Mouse (Mus musculus) gastrocnemius, postnatal 36 days (tissue): ENCODE measurements around the gene Cdk9. TPM values are rescaled to one million over a fixed set of nuclear protein-coding genes. Genes with fewer than 3 reads are reported as not detected.

ENCODE experiments used
- DNase-seq, 2 experiments: peaks; one replicate each; pipeline ENCODE4 v3.0.0; 2022
- intact Hi-C: fragments of 180-260 bp; cut with DNase I; formaldehyde crosslinking; loops from one replicate; pipeline ENCODE4 v1.15.1; 2025
- total RNA-seq, 2 experiments: library from RNA; stranded (reverse); gene quantifications; 2 replicates each; pipeline ENCODE4 v1.2.3; 2021

Cdk9 gene
- total RNA-seq, 2 experiments from 2014 or later: 18.1 to 21.0 TPM

- DNase-seq: no peak
- intact Hi-C loops: no loop called here
Observed at GRCm38 (mm10) chr2:32683701-32684100, 29.2 kb downstream of the Cdk9 start.

- intact Hi-C loops: no loop called here
- DNase-seq: no peak
Observed at GRCm38 (mm10) chr2:32682721-32683417, 30.0 kb downstream of the Cdk9 start.

DNA sequence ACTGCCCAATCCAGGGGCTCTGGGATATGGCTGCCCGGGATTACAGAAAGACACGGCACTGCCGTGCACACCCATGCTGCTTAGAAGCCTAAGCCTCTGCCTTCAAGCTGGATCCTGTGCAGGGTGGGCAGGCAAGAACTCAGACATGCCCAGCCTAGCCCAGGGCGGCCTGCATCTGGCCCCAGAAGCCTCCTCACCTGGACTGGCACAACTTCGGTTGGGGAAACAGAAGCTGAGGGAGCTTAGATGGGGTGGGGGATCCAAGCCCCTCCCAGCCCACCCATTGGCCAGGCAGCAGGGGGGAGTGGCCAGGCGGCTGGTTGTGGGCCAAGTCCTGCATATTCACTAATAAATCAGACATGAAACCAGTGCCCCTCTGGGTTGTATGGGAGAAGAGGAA is 31.1 kb downstream of the Cdk9 start:
- intact Hi-C loops: no loop called here
- no peak for DNase-seq

DNA sequence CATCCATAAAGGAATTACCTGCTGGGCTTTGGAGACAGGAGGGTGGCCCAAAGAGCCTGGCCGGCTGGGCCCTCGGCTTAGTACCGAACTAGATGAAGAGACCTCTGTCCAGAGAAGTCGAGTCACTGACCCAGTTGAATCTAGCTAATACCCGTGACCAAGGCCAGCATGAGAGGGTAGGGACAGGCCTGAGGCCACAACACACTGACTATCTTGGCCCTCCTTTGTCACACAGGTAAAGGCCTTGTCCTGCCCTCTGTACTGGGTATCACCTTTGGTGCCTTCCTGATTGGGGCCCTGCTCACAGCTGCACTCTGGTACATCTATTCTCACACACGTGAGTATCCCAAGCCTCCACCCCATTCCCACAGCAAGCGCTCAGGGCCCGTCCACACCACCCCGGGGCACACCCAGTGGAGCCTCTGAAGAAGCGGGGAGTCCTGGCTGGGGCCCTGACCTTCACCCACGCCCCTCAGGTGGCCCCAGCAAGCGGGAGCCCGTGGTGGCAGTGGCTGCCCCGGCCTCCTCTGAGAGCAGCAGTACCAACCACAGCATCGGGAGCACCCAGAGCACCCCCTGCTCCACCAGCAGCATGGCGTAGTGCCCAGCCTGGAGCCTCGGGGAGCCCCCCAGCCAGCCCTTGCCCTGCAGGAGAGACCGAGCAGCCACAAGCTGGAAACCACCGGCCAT is 31.8 kb downstream of the Cdk9 start:
- intact Hi-C loops: no loop called here
- no peak for DNase-seq

GRCm38 (mm10) chr2:32680051-32680451 is 32.8 kb downstream of the Cdk9 start:
- intact Hi-C loops: no loop called here
- DNase-seq: peak in 1 of 2 experiments; percentile 38

- intact Hi-C loops: no loop called here
- no peak for DNase-seq
Observed at GRCm38 (mm10) chr2:32677683-32678082, 35.2 kb downstream of the Cdk9 start.

DNA sequence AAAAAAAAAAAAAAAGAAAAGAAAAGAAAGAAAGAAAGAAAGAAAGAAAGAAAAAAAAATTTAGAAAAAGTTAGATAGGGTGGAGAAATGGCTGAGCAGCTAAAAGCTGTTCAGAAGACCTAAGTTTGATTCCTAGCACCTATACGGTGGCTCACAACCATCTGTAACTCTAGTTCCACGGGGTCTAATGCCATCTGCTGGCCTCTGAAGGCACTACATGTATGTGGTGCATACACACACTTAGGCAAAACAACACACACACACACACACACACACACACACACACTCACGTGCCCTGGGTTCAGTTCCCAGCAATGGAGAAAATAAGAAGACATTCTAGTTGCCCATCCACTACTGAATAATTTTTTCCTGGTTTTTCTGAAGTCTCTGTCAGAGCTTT is 36.1 kb downstream of the Cdk9 start:
- intact Hi-C loops: no loop called here
- no peak for DNase-seq

DNA sequence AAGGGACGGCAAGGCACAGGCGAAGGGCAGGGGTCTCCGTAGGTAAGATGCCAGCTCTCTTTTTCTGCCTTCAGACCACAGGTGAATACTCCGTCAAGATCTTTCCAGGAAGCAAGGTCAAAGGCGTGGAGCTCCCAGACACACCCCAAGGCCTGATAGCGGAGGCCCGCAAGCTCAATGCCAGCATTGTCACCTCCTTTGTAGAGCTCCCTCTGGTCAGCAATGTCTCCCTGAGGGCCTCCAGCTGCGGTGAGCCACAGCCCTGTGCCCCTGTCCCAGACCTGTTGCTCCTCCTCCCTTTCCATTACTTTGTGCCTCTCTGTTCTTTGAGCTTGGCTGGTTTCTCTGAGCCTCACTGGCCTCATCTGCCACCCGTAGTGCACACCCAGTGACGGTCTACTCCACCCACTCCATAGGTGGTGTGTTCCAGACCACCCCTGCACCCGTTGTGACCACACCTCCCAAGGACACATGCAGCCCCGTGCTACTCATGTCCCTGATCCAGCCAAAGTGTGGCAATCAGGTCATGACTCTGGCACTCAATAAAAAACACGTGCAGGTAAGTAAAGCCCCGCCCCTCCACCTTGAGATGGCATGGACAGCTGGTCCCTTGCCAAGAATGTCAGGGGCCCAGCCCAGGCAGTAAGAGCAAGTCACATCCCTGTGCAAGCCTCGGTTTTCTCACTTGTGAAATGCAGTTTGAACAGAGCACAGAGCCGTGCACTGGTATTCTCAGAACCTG is 39.5 kb downstream of the Cdk9 start:
- no peak for DNase-seq
- intact Hi-C loops: no loop called here

GRCm38 (mm10) chr2:32671907-32672595 is 40.8 kb downstream of the Cdk9 start:
- no peak for DNase-seq
- intact Hi-C loops: no loop called here

DNA sequence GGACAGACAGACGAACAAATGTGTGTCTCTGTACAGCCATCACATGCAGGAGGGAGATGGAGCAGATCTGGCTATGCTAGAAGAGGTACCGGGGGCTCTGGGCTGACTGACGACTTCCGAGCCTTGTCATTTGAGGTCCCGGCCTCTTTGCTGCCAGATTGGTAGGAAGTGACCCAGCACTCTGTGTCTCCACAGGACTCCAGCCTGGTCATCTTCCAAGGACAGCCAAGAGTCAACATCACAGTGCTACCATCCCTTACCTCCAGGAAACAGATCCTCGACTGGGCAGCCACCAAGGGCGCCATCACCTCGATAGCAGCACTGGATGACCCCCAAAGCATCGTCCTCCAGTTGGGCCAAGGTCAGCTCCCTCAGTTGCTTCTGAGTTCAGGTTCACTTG is 41.7 kb downstream of the Cdk9 start:
- intact Hi-C loops: no loop called here
- DNase-seq: no peak

GRCm38 (mm10) chr2:32669876-32670275 is 43.0 kb downstream of the Cdk9 start:
- intact Hi-C loops: loop anchor here (2.0 kb wide), 1 partner anchor 89 kb away; no protein-coding TSS in a partner anchor
- DNase-seq: no peak

GRCm38 (mm10) chr2:32668176-32668575 is 44.7 kb downstream of the Cdk9 start:
- intact Hi-C loops: loop anchor here (2.0 kb wide), 1 partner anchor 87 kb away; no protein-coding TSS in a partner anchor
- DNase-seq: no peak

GRCm38 (mm10) chr2:32667775-32668174 is 45.1 kb downstream of the Cdk9 start:
- no peak for DNase-seq

DNA sequence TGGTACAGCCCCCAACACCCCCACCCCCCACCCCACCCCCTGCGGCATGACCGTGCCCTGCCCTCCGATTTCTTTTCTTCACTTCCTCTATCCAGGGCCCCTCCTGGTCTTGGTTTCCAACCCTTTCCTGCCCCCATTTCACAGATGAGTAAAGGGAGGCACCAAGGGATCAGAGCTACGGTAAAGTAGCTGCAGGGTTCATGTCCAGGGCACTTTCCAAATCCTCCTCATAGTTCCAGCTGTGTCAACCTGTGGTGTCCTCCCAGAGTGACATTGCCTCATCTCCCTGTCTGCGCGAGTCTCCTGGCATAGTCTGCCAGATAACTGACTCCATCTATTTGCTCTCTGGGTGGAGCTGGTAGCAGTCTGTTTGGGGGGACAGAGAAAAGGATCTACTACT is 47.0 kb downstream of the Cdk9 start:
- intact Hi-C loops: no loop called here
- DNase-seq: no peak

More at GRCm38 (mm10) chr2:32667775-32668174, 45.1 kb downstream of the Cdk9 start:
- intact Hi-C loops: loop anchor here (2.0 kb wide), 1 partner anchor 87 kb away; no protein-coding TSS in a partner anchor

DNA sequence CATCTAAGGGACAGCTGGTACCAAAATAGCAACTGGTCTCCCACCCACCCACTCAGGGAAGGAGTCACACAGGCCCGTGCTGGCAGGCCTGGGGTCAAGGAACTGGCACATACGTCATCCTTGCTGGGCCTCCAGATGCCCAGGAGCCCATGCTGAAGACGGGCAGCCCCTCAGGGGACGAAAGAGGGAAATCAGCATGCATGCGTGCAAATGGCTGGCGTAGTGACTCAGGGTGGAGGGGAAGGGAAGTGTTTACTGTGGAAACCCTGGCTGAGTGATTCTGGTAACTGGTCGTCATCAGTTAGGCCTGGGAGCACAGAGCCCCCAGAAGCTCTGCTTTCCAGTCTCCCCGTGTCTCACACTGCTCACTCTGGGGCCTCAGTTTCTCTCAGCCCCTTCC is 47.5 kb downstream of the Cdk9 start:
- intact Hi-C loops: no loop called here
- no peak for DNase-seq

DNA sequence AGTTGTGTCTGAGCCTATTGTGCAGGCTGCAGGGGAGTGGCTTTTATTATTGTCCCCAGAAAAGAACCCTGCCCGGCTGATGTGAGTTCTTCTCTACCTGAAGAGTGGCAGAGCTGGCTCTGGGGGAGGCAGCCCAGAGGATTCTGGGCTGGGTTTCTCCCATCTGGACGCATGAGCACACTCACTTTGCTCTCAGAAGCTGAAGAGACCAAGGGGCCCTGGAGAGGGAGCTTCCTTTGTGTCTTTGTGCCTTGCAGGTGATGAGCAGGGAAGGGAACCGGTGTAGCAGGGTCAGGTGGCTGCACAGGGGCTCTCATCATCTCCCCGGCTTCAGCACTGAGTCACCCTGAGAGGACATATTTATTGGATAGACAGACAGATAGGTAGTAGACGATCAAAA is 50.6 kb downstream of the Cdk9 start:
- intact Hi-C loops: no loop called here
- no peak for DNase-seq

- intact Hi-C loops: no loop called here
Observed at GRCm38 (mm10) chr2:32661509-32662107, 51.3 kb downstream of the Cdk9 start.

GRCm38 (mm10) chr2:32658873-32659272 is 54.0 kb downstream of the Cdk9 start:
- DNase-seq: no peak

More at GRCm38 (mm10) chr2:32661509-32662107, 51.3 kb downstream of the Cdk9 start:
- DNase-seq: no peak

GRCm38 (mm10) chr2:32655826-32656225 is 57.0 kb downstream of the Cdk9 start:
- intact Hi-C loops: no loop called here
- DNase-seq: peak in 1 of 2 experiments; percentile 42

More at GRCm38 (mm10) chr2:32658873-32659272, 54.0 kb downstream of the Cdk9 start:
- intact Hi-C loops: no loop called here
